Mouse (Mus musculus) hindbrain, embryonic 13.5 days (tissue): ENCODE measurements around the gene Rfc2. TPM values are rescaled to one million over a fixed set of nuclear protein-coding genes. Genes with fewer than 3 reads are reported as not detected.
"Not testable (repeated sequence)": the region's sequence is repeated elsewhere in the genome, so short reads cannot be mapped to it uniquely, and the experiment has no call there.

Experiments
- ATAC-seq: fragments of 200-750 bp; cut with Nextera tagmentation; 2 replicates; pipeline ENCODE4 v1.8.0; 2017; ENCODE audit warnings: moderate TSS enrichment; ENCODE audit not compliant: low FRiP score
- H3K27ac ChIP-seq: fragments of 300-500 bp; sonication (generic); 2 replicates; pipeline ENCODE4 v1.5.1; 2015; ENCODE audit warnings: inconsistent platforms, mild to moderate bottlenecking, moderate library complexity
- H3K27me3 ChIP-seq: fragments of 300-500 bp; sonication (generic); 2 replicates; pipeline ENCODE4 v1.6.1; 2015; ENCODE audit warnings: mild to moderate bottlenecking, inconsistent platforms
- H3K36me3 ChIP-seq: fragments of 300-500 bp; sonication (generic); 2 replicates; pipeline ENCODE4 v1.6.1; 2015; ENCODE audit warnings: mild to moderate bottlenecking, inconsistent platforms
- H3K4me1 ChIP-seq: fragments of 300-500 bp; sonication (generic); replicated peaks from 2 replicates; pipeline ENCODE4 v1.6.1; 2015; ENCODE audit warnings: inconsistent platforms
- H3K4me2 ChIP-seq: fragments of 300-500 bp; sonication (generic); 2 replicates; pipeline ENCODE4 v1.6.1; 2015; ENCODE audit warnings: inconsistent platforms, mild to moderate bottlenecking, moderate library complexity
- H3K4me3 ChIP-seq: fragments of 300-500 bp; sonication (generic); 2 replicates; pipeline ENCODE4 v1.5.1; 2015; ENCODE audit warnings: mild to moderate bottlenecking, inconsistent platforms
- H3K9ac ChIP-seq: fragments of 300-500 bp; sonication (generic); 2 replicates; pipeline ENCODE4 v1.6.1; 2015; ENCODE audit warnings: mild to moderate bottlenecking, inconsistent platforms
- H3K9me3 ChIP-seq: fragments of 300-500 bp; sonication (generic); 2 replicates; pipeline ENCODE4 v1.6.1; 2016; ENCODE audit warnings: inconsistent platforms
- WGBS: fragments of 180-500 bp; shearing (Covaris S2); methylation state at CpG from one replicate; pipeline ENCODE4 v1.1.7; 2015; 5-methylcytosine and 5-hydroxymethylcytosine counted together
- microRNA-seq: library from miRNA; unstranded; fragments of <30 nt; microRNA quantifications from one replicate; pipeline ENCODE4, GENCODE M21; 2016
- polyA plus RNA-seq: library from polyadenylated mRNA; unstranded; fragments of >200 nt; fragmentation: Nextera tagmentation; extraction: Ambion mirVana; gene quantifications from 2 replicates; pipeline ENCODE4 v1.2.1, GENCODE M21; 2015

The Rfc2 gene
- polyA plus RNA-seq, 1 experiment from 2014 or later = 192 TPM

GRCm38 (mm10) chr5:134644121-134644520 lies 63.0 kb downstream of the Rfc2 start:
- Histone ChIP-seq H3K9me3 (no peaks in the 10 kb centered on the region), H3K27me3 (no peaks in the 10 kb centered on the region), H3K9ac (no peak overlapping the region), H3K36me3 (no peaks in the 10 kb centered on the region), H3K4me1 (peaks cover 5% of the 10 kb centered on the region; the same call in 1 of the 2 replicates), H3K4me3 (no peak overlapping the region), H3K27ac (no peak overlapping the region), H3K4me2 (no peak overlapping the region)
- 62% methylated on average over 1 of the region's 1 CpGs for WGBS
- ATAC-seq = no peak

DNA sequence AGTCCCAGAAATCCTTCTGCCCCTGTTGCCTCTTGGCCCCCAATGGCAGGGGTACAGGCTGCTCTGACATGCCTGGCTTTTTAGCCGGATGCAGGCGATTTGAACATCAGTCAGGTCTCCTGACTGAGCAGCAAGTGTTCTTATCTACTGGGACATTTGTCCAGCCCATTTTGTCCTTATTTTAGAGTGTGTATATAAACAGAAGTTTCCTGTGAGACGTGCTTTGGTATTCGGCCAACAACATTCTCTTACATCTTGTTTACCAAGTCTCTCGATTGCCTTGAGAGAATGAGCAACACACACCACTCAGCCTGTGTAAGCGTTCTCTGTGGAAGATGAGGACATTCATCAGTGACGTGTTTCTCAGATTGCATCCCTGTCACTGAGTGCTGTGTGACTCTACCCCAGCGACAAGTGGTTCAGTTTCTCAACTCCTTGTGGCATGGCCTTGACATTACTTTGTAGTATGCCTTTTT lies 63.5 kb downstream of the Rfc2 start:
- 83% methylated on average over 8 of the region's 8 CpGs for WGBS
- Histone ChIP-seq H3K27me3 (no peaks in the 10 kb centered on the region), H3K4me3 (no peak overlapping the region), H3K9ac (no peak overlapping the region), H3K27ac (no peak overlapping the region), H3K4me1 (peaks cover 2% of the 10 kb centered on the region; the same call in 1 of the 2 replicates), H3K36me3 (no peaks in the 10 kb centered on the region), H3K9me3 (no peaks in the 10 kb centered on the region), H3K4me2 (no peak overlapping the region)
- no peak for ATAC-seq

GRCm38 (mm10) chr5:134646461-134646860 lies 65.3 kb downstream of the Rfc2 start:
- Histone ChIP-seq H3K4me3 (no peak overlapping the region), H3K4me2 (no peak overlapping the region), H3K36me3 (no peaks in the 10 kb centered on the region), H3K9ac (no peak overlapping the region), H3K9me3 (no peaks in the 10 kb centered on the region), H3K27ac (no peak overlapping the region), H3K27me3 (no peaks in the 10 kb centered on the region), H3K4me1 (no peaks in the 10 kb centered on the region)
- no peak for ATAC-seq
- WGBS = 73% methylated on average over 4 of the region's 4 CpGs

- H3K9ac ChIP-seq = no peak overlapping the region
- H3K4me2 ChIP-seq = no peak overlapping the region
- no peak for ATAC-seq
- H3K36me3 ChIP-seq = no peaks in the 10 kb centered on the region
- H3K4me3 ChIP-seq = no peak overlapping the region
- no peaks in the 10 kb centered on the region for H3K27me3 ChIP-seq
- no peaks in the 10 kb centered on the region for H3K4me1 ChIP-seq
- H3K9me3 ChIP-seq = no peaks in the 10 kb centered on the region
- 75% methylated on average over 2 of the region's 2 CpGs for WGBS
- no peak overlapping the region for H3K27ac ChIP-seq
Measured at GRCm38 (mm10) chr5:134647394-134647793, 66.2 kb downstream of the Rfc2 start.

DNA sequence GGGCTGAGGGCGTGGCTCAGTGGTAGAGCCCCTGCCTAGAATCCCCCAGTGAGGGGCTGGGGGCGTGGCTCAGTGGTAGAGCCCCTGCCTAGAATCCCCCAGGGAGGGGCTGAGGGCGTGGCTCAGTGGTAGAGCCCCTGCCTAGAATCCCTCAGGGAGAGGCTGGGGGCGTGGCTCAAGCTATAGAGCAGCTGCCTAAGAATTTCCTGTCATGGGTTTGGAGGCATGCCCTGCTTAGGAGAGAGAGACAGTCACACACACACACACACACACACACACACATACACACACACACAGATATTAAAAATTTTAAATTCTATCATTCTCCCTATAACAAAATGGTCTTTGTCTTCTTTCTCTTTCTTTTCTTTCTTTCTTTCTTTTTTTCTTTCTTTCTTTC lies 67.8 kb downstream of the Rfc2 start:
- not testable (repeated sequence) for H3K9me3 ChIP-seq, H3K27me3 ChIP-seq, H3K27ac ChIP-seq, H3K4me2 ChIP-seq, ATAC-seq, H3K36me3 ChIP-seq, H3K4me3 ChIP-seq, H3K9ac ChIP-seq, H3K4me1 ChIP-seq
- 71% methylated on average over 4 of the region's 4 CpGs for WGBS

DNA sequence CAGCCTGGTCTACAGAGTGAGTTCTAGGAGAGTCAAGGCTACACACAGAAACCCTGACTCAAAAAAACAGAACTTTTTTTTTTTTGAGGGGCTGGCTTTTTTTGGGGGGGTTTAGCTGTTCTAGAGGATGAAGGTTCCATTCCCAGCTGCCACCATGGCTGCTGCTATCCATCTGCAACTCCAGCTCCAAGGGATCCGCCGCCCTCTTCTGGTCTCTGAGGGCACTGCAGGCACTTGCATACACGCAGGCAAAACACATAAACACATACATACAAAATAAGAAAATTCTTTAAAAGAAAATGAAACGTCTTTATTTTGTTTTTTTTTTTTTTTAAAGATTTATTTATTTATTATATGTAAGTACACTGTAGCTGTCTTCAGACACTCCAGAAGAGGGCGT lies 69.8 kb downstream of the Rfc2 start:
- no peak overlapping the region for H3K4me2 ChIP-seq
- H3K9me3 ChIP-seq = no peaks in the 10 kb centered on the region
- H3K36me3 ChIP-seq = no peaks in the 10 kb centered on the region; the same call in 1 of the 2 replicates
- ATAC-seq = no peak
- H3K9ac ChIP-seq = no peak overlapping the region
- H3K4me1 ChIP-seq = 0 out of 2 replicates have a peak, but pooled peaks cover 2% of the 10 kb centered on the region
- H3K27me3 ChIP-seq = no peaks in the 10 kb centered on the region
- H3K27ac ChIP-seq = no peak overlapping the region
- no peak overlapping the region for H3K4me3 ChIP-seq
- WGBS = 52% methylated on average over 5 of the region's 5 CpGs

Small RNAs within 50 kb of the gene (microRNA-seq; reads per million reads assigned to microRNA genes)
- not detected for gene Mir7228

Other genes with a start within 250 kb of the Rfc2 start
- 74.5 and 76.0 TPM in 2 replicates for gene Gtf2ird1, start 124.7 kb upstream of the Rfc2 start, polyA plus RNA-seq
- 14.4 and 15.1 TPM in 2 replicates for gene Clip2, start 28.9 kb upstream of the Rfc2 start, polyA plus RNA-seq
- gene Syna, start 21.2 kb upstream of the Rfc2 start, polyA plus RNA-seq = 0.42 and 0.43 TPM in 2 replicates
- gene Lat2, start 33.7 kb downstream of the Rfc2 start, polyA plus RNA-seq = 5.7 and 6.0 TPM in 2 replicates
- gene Eif4h, start 58.1 kb downstream of the Rfc2 start, polyA plus RNA-seq = 336 and 347 TPM in 2 replicates
- 21.6 and 23.4 TPM in 2 replicates for gene Limk1, start 107.2 kb downstream of the Rfc2 start, polyA plus RNA-seq
- gene Eln, start 166.0 kb downstream of the Rfc2 start, polyA plus RNA-seq = 5.7 and 7.8 TPM in 2 replicates